ENCODE assay signal across 19 mouse cellular contexts in the genomic region with DNA sequence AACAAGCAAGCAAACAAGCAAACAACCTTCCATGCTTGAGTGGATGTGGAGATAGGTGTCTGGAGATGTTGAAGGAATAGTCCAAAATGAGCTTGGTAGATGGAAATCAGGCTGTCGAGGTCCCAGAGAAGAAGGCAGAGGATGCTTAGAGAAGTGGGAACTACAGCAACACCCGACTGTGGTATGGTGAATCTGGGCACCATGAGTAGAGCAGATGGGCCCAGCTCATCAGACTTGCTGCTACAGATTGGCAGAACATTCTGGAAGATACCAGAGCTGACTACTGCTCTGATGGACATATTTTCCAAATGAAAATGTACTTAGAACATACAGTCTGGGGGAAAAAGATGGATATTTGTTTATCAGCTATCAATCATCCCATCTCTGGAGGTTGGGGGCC.
A peak's percentile ranks its signal among the peaks of the same experiment; 100 is the strongest.
DNase-seq lines count a peak whose midpoint lies in the region; ATAC-seq and TF ChIP-seq lines count a peak whose summit lies in the region.
"Had no signal": no experiment of that assay in that cellular context is flagged by ENCODE, and none has a peak within 500 bp of the region (broad histone marks: within the 10 kb centered on the region; RNA-seq: fewer than 3 reads in every experiment).

No protein-coding gene starts in this region.

- H3K4me3 ChIP-seq in forebrain, postnatal 0 days (ENCODE audit: low read depth, low read length) = no peak overlapping the region
- no peak overlapping the region for H3K4me3 ChIP-seq in forebrain, embryonic 15.5 days
- H3K4me3 ChIP-seq: embryonic facial prominence, embryonic 15.5 days; erythroblast, embryonic 14.5 days; forebrain, embryonic 12.5 days; heart, embryonic 12.5 days; hindbrain, embryonic 10.5 days had no signal

- no peak overlapping the region for H3K9ac ChIP-seq in forebrain, postnatal 0 days
- H3K9ac ChIP-seq in forebrain, embryonic 15.5 days (replicated peaks) = no peak overlapping the region
- H3K9ac ChIP-seq: embryonic facial prominence, embryonic 15.5 days; forebrain, embryonic 12.5 days; heart, embryonic 12.5 days; hindbrain, embryonic 14.5 days had no signal

- no peaks in the 10 kb centered on the region for H3K27me3 ChIP-seq in forebrain, postnatal 0 days (ENCODE audit: insufficient read depth, low read length)
- H3K27me3 ChIP-seq in forebrain, embryonic 15.5 days = no peaks in the 10 kb centered on the region
- H3K27me3 ChIP-seq: embryonic facial prominence, embryonic 15.5 days; forebrain, embryonic 12.5 days; heart, embryonic 12.5 days had no signal

- H3K27ac ChIP-seq in forebrain, postnatal 0 days (ENCODE audit: low read depth, low read length) = no peak overlapping the region
- H3K27ac ChIP-seq in forebrain, embryonic 15.5 days (replicated peaks) = no peak overlapping the region
- H3K27ac ChIP-seq: embryonic facial prominence, embryonic 15.5 days; forebrain, embryonic 12.5 days; hindbrain, embryonic 10.5 days; hindbrain, embryonic 14.5 days had no signal

- peak; percentile 60 for DNase-seq in forebrain, postnatal 0 days
- DNase-seq in right cerebral cortex, postnatal 10 days (ENCODE audit: low spot score in 2 of 2) = peak; percentile 34 to 44
- no peak for DNase-seq in right cerebral cortex, postnatal 36 days (ENCODE audit: low spot score in 2 of 2)
- peak; percentile 72 for DNase-seq in layer of hippocampus, adult 9-11 months
- DNase-seq in spleen, adult 18-20 months = no peak
- no peak for DNase-seq in cerebellum, postnatal 4 days (ENCODE audit: low spot score in 2 of 2)
- DNase-seq in c-Kit-positive CD71-positive TER-119-positive erythroid progenitor cells, embryonic 14.5 days (ENCODE audit: low spot score) = no peak
- DNase-seq: adrenal gland, postnatal 10 days; cerebellum, adult 2 months; embryo, embryonic 11 days; gastrocnemius, postnatal 36 days; heart, adult 18-20 months had no signal

- no peaks in the 10 kb centered on the region for H3K4me1 ChIP-seq in forebrain, postnatal 0 days (ENCODE audit: insufficient read depth)
- no peaks in the 10 kb centered on the region for H3K4me1 ChIP-seq in forebrain, embryonic 15.5 days
- H3K4me1 ChIP-seq: forebrain, embryonic 12.5 days; heart, embryonic 12.5 days; hindbrain, embryonic 10.5 days had no signal

- peak; percentile 80 for ATAC-seq in forebrain, postnatal 0 days
- ATAC-seq in forebrain, embryonic 15.5 days (replicated peaks) = no peak

- H3K4me2 ChIP-seq in forebrain, postnatal 0 days (ENCODE audit: low read depth) = no peak overlapping the region
- no peak overlapping the region for H3K4me2 ChIP-seq in forebrain, embryonic 15.5 days (replicated peaks)
- H3K4me2 ChIP-seq: embryonic facial prominence, embryonic 15.5 days; forebrain, embryonic 12.5 days; heart, embryonic 12.5 days; hindbrain, embryonic 14.5 days had no signal

- 57% methylated on average over 2 of the region's 2 CpGs for WGBS in forebrain, postnatal 0 days
- WGBS in forebrain, embryonic 15.5 days = 79% methylated on average over 2 of the region's 2 CpGs

- no peaks in the 10 kb centered on the region for H3K36me3 ChIP-seq in forebrain, postnatal 0 days (ENCODE audit: insufficient read depth)
- H3K36me3 ChIP-seq in forebrain, embryonic 15.5 days = no peaks in the 10 kb centered on the region
- H3K36me3 ChIP-seq: embryonic facial prominence, embryonic 15.5 days; forebrain, embryonic 12.5 days; heart, embryonic 12.5 days; hindbrain, embryonic 10.5 days had no signal

- no peak for TF ChIP-seq CTCF in forebrain, postnatal 0 days (IDR thresholded peaks at IDR 0.05; ENCODE audit: low read depth)

- H3K9me3 ChIP-seq in forebrain, postnatal 0 days (ENCODE audit: low read length) = no peaks in the 10 kb centered on the region
- no peaks in the 10 kb centered on the region for H3K9me3 ChIP-seq in forebrain, embryonic 15.5 days
- H3K9me3 ChIP-seq: embryonic facial prominence, embryonic 15.5 days; forebrain, embryonic 12.5 days; heart, embryonic 12.5 days; hindbrain, embryonic 10.5 days had no signal

Comparison
In these comparisons a context has a peak if more than half of its experiments do, and no peak if none do; other contexts are left out.
1. DNase-seq: peak in forebrain, postnatal 0 days (single experiment), right cerebral cortex, postnatal 10 days (2 of 2) and layer of hippocampus, adult 9-11 months (single experiment); none in right cerebral cortex, postnatal 36 days (0 of 2), spleen, adult 18-20 months (0 of 2), cerebellum, postnatal 4 days (0 of 2) and c-Kit-positive CD71-positive TER-119-positive erythroid progenitor cells, embryonic 14.5 days (single experiment).